In the genomic region with DNA sequence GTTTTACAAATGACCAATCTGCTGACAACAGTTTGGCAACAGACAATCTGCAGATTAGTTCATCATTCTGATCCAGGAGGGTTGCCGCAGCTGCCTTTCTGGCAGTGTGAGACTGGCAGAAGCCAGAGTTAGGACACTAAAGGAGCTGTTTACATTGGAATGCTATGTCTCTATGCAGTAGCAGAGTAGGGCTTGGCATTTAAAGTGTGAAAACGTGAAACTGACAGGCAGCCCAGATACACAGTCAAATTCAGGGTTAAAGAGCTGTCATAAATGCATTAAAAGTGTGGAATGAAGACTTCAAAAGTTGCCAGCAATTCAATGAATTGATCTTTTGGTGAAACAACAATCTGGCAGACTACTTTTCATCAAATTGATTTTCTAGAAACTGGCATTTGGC, we compare ENCODE assay signal across 18 mouse cellular contexts.
"Had no signal": no experiment of that assay in that cellular context is flagged by ENCODE, and none has a peak within 500 bp of the region (broad histone marks: within the 10 kb centered on the region; RNA-seq: fewer than 3 reads in every experiment).

No protein-coding gene starts in this region.

- H3K4me2 ChIP-seq: limb, embryonic 13.5 days; midbrain, embryonic 11.5 days had no signal

- H3K9ac ChIP-seq: limb, embryonic 13.5 days; liver, embryonic 14.5 days; liver, postnatal 0 days had no signal

- H3K4me1 ChIP-seq: limb, embryonic 10.5 days; limb, embryonic 13.5 days had no signal

- H3K27me3 ChIP-seq: limb, embryonic 13.5 days had no signal

- H3K36me3 ChIP-seq: limb, embryonic 10.5 days; limb, embryonic 13.5 days had no signal

- ATAC-seq: liver, postnatal 0 days had no signal

- DNase-seq: kidney, adult 18-20 months; kidney, adult 9 months; kidney, postnatal 14 days; kidney, postnatal 4 days; layer of hippocampus, adult 9-11 months; liver; liver, postnatal 0 days; lung, postnatal 14 days; lung, postnatal 4 days; midbrain, embryonic 14.5 days; thymus, adult 2 months; thymus, postnatal 14 days; thymus, postnatal 4 days had no signal

- H3K4me3 ChIP-seq: limb, embryonic 10.5 days; limb, embryonic 13.5 days had no signal

- H3K27ac ChIP-seq: limb, embryonic 10.5 days; limb, embryonic 13.5 days; liver, embryonic 14.5 days; stomach, postnatal 0 days had no signal
